Mouse (Mus musculus): Measurements from ENCODE around the gene Tsacc.

- TF ChIP-seq CTCF (IDR thresholded peaks at IDR 0.05; ENCODE audit: borderline replicate concordance, insufficient read depth, low read depth, low read length) (no peak), POLR2A (IDR thresholded peaks at IDR 0.05; ENCODE audit: borderline replicate concordance, insufficient read depth, low read length) (no peak)
These were observed 48.4 kb downstream of the Tsacc start for GRCm38 (mm10) chr3:88248406-88248805.

Measured in cerebellum, adult 2 months (tissue).